Mouse (Mus musculus) E14TG2a.4 (cell line): ENCODE results near the gene Fhad1.
A peak's percentile ranks its signal among the peaks of the same experiment; 100 is the strongest.

Experiments used
- H3K27me3 ChIP-seq: 2 replicates; pipeline ENCODE4 v1.6.1; 2014; ENCODE audit warnings: low read length, control low read depth; ENCODE audit not compliant: insufficient read depth
- H3K36me3 ChIP-seq: 2 replicates; pipeline ENCODE4 v1.6.1; 2014; ENCODE audit warnings: low read length, control low read depth; ENCODE audit not compliant: insufficient read depth
- H3K4me1 ChIP-seq: replicated peaks from 2 replicates; pipeline ENCODE4 v1.6.1; 2014; ENCODE audit warnings: low read depth, low read length, control low read depth
- H3K4me3 ChIP-seq: replicated peaks from 2 replicates; pipeline ENCODE4 v1.5.1; 2014; ENCODE audit warnings: mild to moderate bottlenecking, low read length
- H3K9me3 ChIP-seq: 2 replicates; pipeline ENCODE4 v1.6.1; 2014; ENCODE audit warnings: low read length, control low read depth
- CTCF ChIP-seq: conservative IDR thresholded peaks from 2 replicates; pipeline ENCODE4 v1.5.1; 2014; ENCODE audit warnings: low read length
- NANOG ChIP-seq: IDR thresholded peaks from 2 replicates; pipeline ENCODE4 v1.6.1; 2014; ENCODE audit warnings: borderline replicate concordance, low read length, mixed read lengths
- POU5F1 ChIP-seq: IDR thresholded peaks from 2 replicates; pipeline ENCODE4 v1.6.1; 2014; ENCODE audit warnings: low read length, borderline replicate concordance

Gene Fhad1

GRCm38 (mm10) chr4:141948822-141949221, 66.1 kb downstream of the Fhad1 start:
- Histone ChIP-seq H3K4me1 (peaks cover 7% of the 10 kb centered on the region; the same call in 1 of the 2 replicates), H3K4me3 (no peak overlapping the region), H3K36me3 (no peaks in the 10 kb centered on the region), H3K9me3 (peaks cover 9% of the 10 kb centered on the region), H3K27me3 (peaks cover 44% of the 10 kb centered on the region)
- no peak for TF ChIP-seq POU5F1
- no peak for TF ChIP-seq CTCF
- TF ChIP-seq NANOG = no peak

- Histone ChIP-seq H3K4me1 (peaks cover 6% of the 10 kb centered on the region), H3K9me3 (peaks cover 12% of the 10 kb centered on the region), H3K27me3 (peaks cover 7% of the 10 kb centered on the region; the same call in 1 of the 2 replicates), H3K36me3 (no peaks in the 10 kb centered on the region), H3K4me3 (no peak overlapping the region)
- TF ChIP-seq NANOG = no peak
- TF ChIP-seq CTCF = no peak
Measured at GRCm38 (mm10) chr4:141942403-141942802, 72.5 kb downstream of the Fhad1 start.

GRCm38 (mm10) chr4:141941289-141941688, 73.6 kb downstream of the Fhad1 start:
- peaks cover 12% of the 10 kb centered on the region for H3K9me3 ChIP-seq
- peaks cover 4% of the 10 kb centered on the region for H3K4me1 ChIP-seq
- TF ChIP-seq NANOG = no peak
- TF ChIP-seq POU5F1 = no peak
- no peaks in the 10 kb centered on the region for H3K36me3 ChIP-seq
- peaks cover 6% of the 10 kb centered on the region; the same call in 1 of the 2 replicates for H3K27me3 ChIP-seq
- no peak overlapping the region for H3K4me3 ChIP-seq

- H3K27me3 ChIP-seq = peaks cover 3% of the 10 kb centered on the region; the same call in 1 of the 2 replicates
- no peak overlapping the region for H3K4me3 ChIP-seq
- H3K4me1 ChIP-seq = peaks cover 4% of the 10 kb centered on the region
- no peaks in the 10 kb centered on the region for H3K36me3 ChIP-seq
- no peaks in the 10 kb centered on the region for H3K9me3 ChIP-seq
- TF ChIP-seq NANOG (no peak), CTCF (peak; percentile 67)
Measured at GRCm38 (mm10) chr4:141938535-141938934, 76.3 kb downstream of the Fhad1 start.

GRCm38 (mm10) chr4:141932785-141933574, 81.9 kb downstream of the Fhad1 start:
- TF ChIP-seq POU5F1 (no peak), CTCF (no peak), NANOG (no peak)
- no peaks in the 10 kb centered on the region for H3K36me3 ChIP-seq
- H3K4me1 ChIP-seq = peaks cover 32% of the 10 kb centered on the region
- H3K9me3 ChIP-seq = no peaks in the 10 kb centered on the region
- H3K27me3 ChIP-seq = peaks cover 5% of the 10 kb centered on the region; the same call in 1 of the 2 replicates
- H3K4me3 ChIP-seq = no peak overlapping the region

GRCm38 (mm10) chr4:141931526-141931925, 83.4 kb downstream of the Fhad1 start:
- peaks cover 32% of the 10 kb centered on the region for H3K4me1 ChIP-seq
- H3K4me3 ChIP-seq = no peak overlapping the region
- H3K36me3 ChIP-seq = no peaks in the 10 kb centered on the region
- TF ChIP-seq CTCF (no peak), POU5F1 (no peak), NANOG (no peak)
- H3K9me3 ChIP-seq = no peaks in the 10 kb centered on the region
- H3K27me3 ChIP-seq = peaks cover 5% of the 10 kb centered on the region; the same call in 1 of the 2 replicates

GRCm38 (mm10) chr4:141930001-141930400, 84.9 kb downstream of the Fhad1 start:
- TF ChIP-seq NANOG (no peak), CTCF (no peak), POU5F1 (no peak)

GRCm38 (mm10) chr4:141928881-141929281, 86.0 kb downstream of the Fhad1 start:
- Histone ChIP-seq H3K36me3 (no peaks in the 10 kb centered on the region), H3K4me3 (no peak overlapping the region), H3K4me1 (peaks cover 32% of the 10 kb centered on the region), H3K9me3 (no peaks in the 10 kb centered on the region), H3K27me3 (peaks cover 5% of the 10 kb centered on the region; the same call in 1 of the 2 replicates)
- no peak for TF ChIP-seq POU5F1
- no peak for TF ChIP-seq CTCF
- no peak for TF ChIP-seq NANOG

More at GRCm38 (mm10) chr4:141930001-141930400, 84.9 kb downstream of the Fhad1 start:
- no peaks in the 10 kb centered on the region for H3K9me3 ChIP-seq
- H3K4me3 ChIP-seq = no peak overlapping the region
- H3K4me1 ChIP-seq = peaks cover 32% of the 10 kb centered on the region
- H3K36me3 ChIP-seq = no peaks in the 10 kb centered on the region
- H3K27me3 ChIP-seq = peaks cover 5% of the 10 kb centered on the region; the same call in 1 of the 2 replicates

- H3K9me3 ChIP-seq = no peaks in the 10 kb centered on the region
- H3K4me3 ChIP-seq = no peak overlapping the region
- no peaks in the 10 kb centered on the region for H3K36me3 ChIP-seq
- peaks cover 5% of the 10 kb centered on the region; the same call in 1 of the 2 replicates for H3K27me3 ChIP-seq
- TF ChIP-seq CTCF (no peak), NANOG (no peak)
- H3K4me1 ChIP-seq = peaks cover 14% of the 10 kb centered on the region
Measured at GRCm38 (mm10) chr4:141925781-141926345, 89.0 kb downstream of the Fhad1 start.
